Comparison of ENCODE assay signal across 17 mouse cellular contexts in genomic region chr14:78650379-78651095, GRCm38 (mm10).
DNase-seq lines count a peak whose midpoint lies in the region; ATAC-seq and TF ChIP-seq lines count a peak whose summit lies in the region.
"Had no signal": no experiment of that assay in that cellular context is flagged by ENCODE, and none has a peak within 500 bp of the region (broad histone marks: within the 10 kb centered on the region; RNA-seq: fewer than 3 reads in every experiment).

No protein-coding gene starts in this region.

- TF ChIP-seq POLR2A in lung, adult 2 months (IDR thresholded peaks at IDR 0.05; ENCODE audit: borderline replicate concordance, extremely low read depth, low read depth, low read length) = no peak
- peak; percentile 24; the same call in 1 of the 2 replicates for TF ChIP-seq POLR2A in cortical plate, adult 2 months (IDR thresholded peaks at IDR 0.05; ENCODE audit: extremely low read depth, insufficient read depth, low read length)

- no peaks in the 10 kb centered on the region for H3K9me3 ChIP-seq in intestine, embryonic 14.5 days (ENCODE audit: control insufficient read depth, low read length)
- no peaks in the 10 kb centered on the region for H3K9me3 ChIP-seq in intestine, embryonic 16.5 days (ENCODE audit: control insufficient read depth, low read length)
- H3K9me3 ChIP-seq in lung, embryonic 14.5 days (ENCODE audit: low read depth, low read length) = no peaks in the 10 kb centered on the region
- H3K9me3 ChIP-seq: heart, embryonic 10.5 days; liver, embryonic 13.5 days; midbrain, embryonic 15.5 days had no signal

- no peak overlapping the region for H3K9ac ChIP-seq in intestine, embryonic 14.5 days (ENCODE audit: low read length)
- no peak overlapping the region for H3K9ac ChIP-seq in intestine, embryonic 16.5 days (ENCODE audit: low read depth, low read length)
- H3K9ac ChIP-seq in lung, embryonic 14.5 days = no peak overlapping the region
- H3K9ac ChIP-seq: liver, embryonic 13.5 days; midbrain, embryonic 15.5 days had no signal

- H3K36me3 ChIP-seq in intestine, embryonic 14.5 days (ENCODE audit: control insufficient read depth, insufficient read depth, low read length) = no peaks in the 10 kb centered on the region
- no peaks in the 10 kb centered on the region for H3K36me3 ChIP-seq in intestine, embryonic 16.5 days (ENCODE audit: control insufficient read depth, insufficient read depth, low read length)
- H3K36me3 ChIP-seq in lung, embryonic 14.5 days (ENCODE audit: insufficient read depth) = no peaks in the 10 kb centered on the region
- H3K36me3 ChIP-seq: heart, embryonic 10.5 days; liver, embryonic 13.5 days; midbrain, embryonic 15.5 days had no signal

- no peak overlapping the region for H3K4me3 ChIP-seq in intestine, embryonic 14.5 days (ENCODE audit: low read depth, low read length)
- H3K4me3 ChIP-seq in intestine, embryonic 16.5 days (ENCODE audit: low read length) = no peak overlapping the region
- no peak overlapping the region for H3K4me3 ChIP-seq in lung, embryonic 14.5 days (ENCODE audit: low read depth, low read length)
- no peak overlapping the region for H3K4me3 ChIP-seq in lung, adult 2 months (replicated peaks; ENCODE audit: extremely low read depth, low read depth, low read length)
- peak overlapping the region; percentile 59 for H3K4me3 ChIP-seq in cortical plate, adult 2 months (ENCODE audit: insufficient read depth, low read length)
- H3K4me3 ChIP-seq: heart, embryonic 10.5 days; liver, embryonic 13.5 days; midbrain, embryonic 15.5 days had no signal

- H3K27ac ChIP-seq in intestine, embryonic 14.5 days (ENCODE audit: low read depth) = no peak overlapping the region
- no peak overlapping the region for H3K27ac ChIP-seq in intestine, embryonic 16.5 days (ENCODE audit: low read length)
- no peak overlapping the region for H3K27ac ChIP-seq in lung, embryonic 14.5 days (ENCODE audit: low read depth)
- H3K27ac ChIP-seq in cortical plate, adult 2 months (ENCODE audit: insufficient read depth, low read length) = peak overlapping the region; percentile 73; the same call in 1 of the 2 replicates
- H3K27ac ChIP-seq: heart, embryonic 10.5 days; liver, embryonic 13.5 days; midbrain, embryonic 15.5 days had no signal

- DNase-seq in intestine, embryonic 14.5 days (ENCODE audit: low spot score) = no peak
- no peak for DNase-seq in lung, embryonic 14.5 days
- DNase-seq in lung, adult 2 months = no peak
- no peak for DNase-seq in B cell, adult 2 months
- DNase-seq: adrenal gland, postnatal 10 days; cerebellum, adult 9-10 months; heart, postnatal 14 days; kidney, adult 8-10 months; liver, embryonic 13.5 days; lung, postnatal 4 days; thymus, postnatal 14 days had no signal

- peak overlapping the region; percentile 13; the same call in 1 of the 2 replicates for H3K4me2 ChIP-seq in intestine, embryonic 14.5 days (ENCODE audit: low read length)
- H3K4me2 ChIP-seq in intestine, embryonic 16.5 days (ENCODE audit: low read depth, low read length) = no peak overlapping the region
- no peak overlapping the region for H3K4me2 ChIP-seq in lung, embryonic 14.5 days
- H3K4me2 ChIP-seq: liver, embryonic 13.5 days; midbrain, embryonic 15.5 days had no signal

- H3K4me1 ChIP-seq in intestine, embryonic 14.5 days (replicated peaks; ENCODE audit: control insufficient read depth, insufficient read depth, low read length) = peaks cover 12% of the 10 kb centered on the region; the same call in 1 of the 2 replicates
- H3K4me1 ChIP-seq in intestine, embryonic 16.5 days (ENCODE audit: control insufficient read depth, insufficient read depth, low read length) = peaks cover 5% of the 10 kb centered on the region; the same call in 1 of the 2 replicates
- no peaks in the 10 kb centered on the region for H3K4me1 ChIP-seq in lung, embryonic 14.5 days (ENCODE audit: insufficient read depth)
- 0 out of 2 replicates have a peak, but pooled peaks cover 3% of the 10 kb centered on the region for H3K4me1 ChIP-seq in lung, adult 2 months (ENCODE audit: control insufficient read depth, insufficient read depth, low read length)
- H3K4me1 ChIP-seq in cortical plate, adult 2 months (ENCODE audit: control insufficient read depth, insufficient read depth, low read length) = peaks cover 4% of the 10 kb centered on the region; the same call in 1 of the 2 replicates
- H3K4me1 ChIP-seq: midbrain, embryonic 15.5 days had no signal

- peak; percentile 23; the same call in 1 of the 2 replicates for TF ChIP-seq CTCF in lung, embryonic 14.5 days (IDR thresholded peaks at IDR 0.05; ENCODE audit: low read depth)
- no peak for TF ChIP-seq CTCF in lung, adult 2 months (IDR thresholded peaks at IDR 0.05; ENCODE audit: insufficient read depth, low read length)
- 0 out of 2 replicates have a peak, but pooled peaks have one; percentile 9 for TF ChIP-seq CTCF in cortical plate, adult 2 months (IDR thresholded peaks at IDR 0.05; ENCODE audit: extremely low read depth, insufficient read depth, low read length)

- 57% methylated on average over 9 of the region's 9 CpGs for WGBS in intestine, embryonic 14.5 days
- WGBS in intestine, embryonic 16.5 days = 52% methylated on average over 9 of the region's 9 CpGs
- WGBS in lung, embryonic 14.5 days = 60% methylated on average over 9 of the region's 9 CpGs
- WGBS in lung, adult 2 months = 62% methylated on average over 9 of the region's 9 CpGs

- no peaks in the 10 kb centered on the region for H3K27me3 ChIP-seq in intestine, embryonic 14.5 days (replicated peaks; ENCODE audit: control insufficient read depth, insufficient read depth, low read length)
- H3K27me3 ChIP-seq in intestine, embryonic 16.5 days (replicated peaks; ENCODE audit: control insufficient read depth, insufficient read depth, low read length) = no peaks in the 10 kb centered on the region
- no peaks in the 10 kb centered on the region for H3K27me3 ChIP-seq in lung, embryonic 14.5 days (ENCODE audit: insufficient read depth, low read length)
- H3K27me3 ChIP-seq: liver, embryonic 13.5 days; midbrain, embryonic 15.5 days had no signal

- ATAC-seq in intestine, embryonic 14.5 days (replicated peaks; ENCODE audit: low FRiP score, low TSS enrichment, low read depth) = 0 out of 2 replicates have a peak, but pooled peaks have one; percentile 36
- ATAC-seq in intestine, embryonic 16.5 days = no peak
- 0 out of 2 replicates have a peak, but pooled peaks have one; percentile 9 for ATAC-seq in lung, embryonic 14.5 days (ENCODE audit: insufficient read depth)
- ATAC-seq in megakaryocyte progenitor cell, adult 5-6 weeks (replicated peaks; ENCODE audit: poor library complexity) = peak; percentile 89
- ATAC-seq: forebrain, embryonic 14.5 days had no signal
